Mouse (Mus musculus) layer of hippocampus, postnatal 10 days (tissue): ENCODE measurements at regions not wholly inside any gene's neighbourhood (a gene's known extent, or its start where the extent isn't known, plus 50 kb on each side); places are given as distances from the start of the nearest gene placed in this dataset.

Source experiments
- DNase-seq, 2 experiments: peaks; one replicate each; pipeline ENCODE4 v3.0.0; 2021; ENCODE audit warnings: low spot score in 2 of 2

DNA sequence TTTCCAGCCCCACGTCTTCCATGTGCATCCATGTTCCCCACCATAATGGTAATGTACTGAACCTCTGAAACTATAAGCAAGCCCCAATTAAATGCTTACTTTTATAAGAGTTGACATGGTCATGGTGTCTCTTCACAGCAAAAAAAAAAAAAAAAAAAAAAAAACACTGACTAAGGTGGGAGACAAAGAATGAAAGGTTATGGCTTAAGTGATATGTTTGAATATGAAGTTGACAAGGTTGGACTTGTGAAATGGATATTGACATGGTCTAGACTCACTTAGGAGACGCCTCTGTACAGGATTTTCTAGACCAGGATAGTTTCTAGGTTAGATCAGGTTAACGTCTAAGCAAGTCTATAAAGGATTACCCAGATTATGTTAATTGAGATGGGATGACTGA is 473.2 kb upstream of the Nrp1 start:
- DNase-seq = no peak

DNA sequence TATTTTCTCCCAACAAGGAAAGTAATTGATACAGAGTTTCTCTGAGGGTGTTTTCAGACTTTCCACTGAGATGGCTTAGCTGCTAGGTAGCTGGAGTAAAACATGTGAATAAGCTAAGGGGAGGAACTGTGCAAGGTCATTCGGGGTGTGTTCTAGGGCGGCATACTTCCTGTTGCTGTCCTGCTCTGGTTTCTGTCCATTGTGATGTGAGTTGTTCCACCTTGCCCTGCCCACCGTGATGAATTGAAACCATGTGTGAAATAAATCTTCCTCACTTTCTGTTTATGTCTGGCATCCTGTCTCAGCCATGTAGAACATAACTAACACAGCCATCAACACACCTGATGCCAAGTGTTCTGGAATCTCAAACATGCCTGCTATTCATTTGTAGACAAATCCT is 472.6 kb upstream of the Nrp1 start:
- no peak for DNase-seq

DNA sequence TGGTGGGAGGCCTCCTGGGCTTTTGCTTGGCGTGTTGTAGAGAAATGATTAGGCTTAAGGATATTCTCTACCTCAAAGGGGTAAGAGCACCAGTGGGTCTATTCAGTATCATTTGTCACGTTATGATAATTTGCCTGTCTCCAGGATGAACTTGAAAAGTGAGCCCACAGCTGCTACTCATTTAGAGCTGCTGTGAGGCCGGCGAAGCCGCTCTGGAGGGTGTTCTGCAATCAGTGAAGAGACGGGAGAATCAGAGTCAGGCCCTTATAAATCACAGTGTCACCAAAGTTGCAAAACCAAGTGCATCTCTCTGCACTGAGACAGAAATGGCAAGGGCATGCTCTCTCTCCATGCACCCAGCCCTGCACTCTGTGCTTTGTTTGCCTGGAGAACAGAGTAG is 467.7 kb upstream of the Nrp1 start:
- DNase-seq = no peak

DNA sequence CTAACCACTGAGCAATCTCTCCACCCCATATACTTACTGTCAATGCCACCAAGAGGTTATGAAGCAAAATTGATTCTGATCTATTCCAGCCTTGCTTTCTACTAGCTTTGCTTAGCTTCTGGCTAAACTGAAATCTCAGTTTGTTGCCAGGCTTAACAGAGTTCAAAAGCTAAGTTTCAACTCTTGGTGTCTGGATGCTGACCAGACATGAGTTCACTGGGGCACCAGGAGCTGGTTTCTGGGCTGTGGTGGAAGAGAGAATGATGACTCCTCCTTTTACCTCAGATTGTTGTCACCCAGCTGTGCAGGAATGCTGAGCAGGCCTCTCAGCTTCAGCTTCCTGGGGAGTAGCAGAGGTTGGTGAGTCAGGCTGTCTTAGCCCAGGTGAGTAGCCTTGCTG is 464.1 kb upstream of the Nrp1 start:
- no peak for DNase-seq

DNA sequence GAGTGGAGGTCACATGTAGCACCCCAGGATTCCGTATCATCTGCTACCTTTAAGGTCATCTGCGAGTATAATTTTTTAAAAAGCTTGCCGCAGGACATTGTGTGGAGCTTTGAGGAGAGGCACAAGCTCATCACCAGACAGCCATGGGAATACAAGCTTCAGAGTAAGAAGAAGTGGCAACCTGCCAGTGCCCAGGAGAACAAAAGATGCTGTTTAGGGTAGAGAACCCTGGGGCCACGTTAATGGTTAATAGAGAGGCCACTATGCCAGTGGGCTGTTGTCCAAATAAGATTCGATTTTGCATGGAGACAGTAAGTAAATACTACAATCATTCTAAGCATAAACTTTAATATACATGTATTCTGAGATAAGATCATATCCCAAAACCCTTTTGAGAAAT is 450.0 kb upstream of the Nrp1 start:
- DNase-seq = no peak

DNA sequence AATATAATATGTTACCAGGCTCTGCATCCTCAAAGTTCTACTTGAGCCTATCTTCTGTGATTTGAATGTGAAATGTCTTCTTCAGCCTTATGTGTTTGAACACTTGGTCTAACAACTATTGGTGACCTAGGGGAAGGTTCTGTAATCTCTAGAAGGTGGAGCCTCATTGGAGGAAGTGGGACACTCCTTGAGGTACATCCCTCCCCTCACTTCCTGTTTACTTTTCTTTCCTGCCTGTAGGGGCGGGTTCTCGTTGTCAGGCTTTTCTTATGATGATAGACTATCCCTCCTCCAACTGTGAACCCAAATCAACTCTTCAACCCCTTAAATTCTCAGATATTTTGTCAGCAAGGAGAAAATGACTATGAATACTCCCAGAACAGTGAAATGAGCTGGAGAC is 448.8 kb upstream of the Nrp1 start:
- DNase-seq = no peak

DNA sequence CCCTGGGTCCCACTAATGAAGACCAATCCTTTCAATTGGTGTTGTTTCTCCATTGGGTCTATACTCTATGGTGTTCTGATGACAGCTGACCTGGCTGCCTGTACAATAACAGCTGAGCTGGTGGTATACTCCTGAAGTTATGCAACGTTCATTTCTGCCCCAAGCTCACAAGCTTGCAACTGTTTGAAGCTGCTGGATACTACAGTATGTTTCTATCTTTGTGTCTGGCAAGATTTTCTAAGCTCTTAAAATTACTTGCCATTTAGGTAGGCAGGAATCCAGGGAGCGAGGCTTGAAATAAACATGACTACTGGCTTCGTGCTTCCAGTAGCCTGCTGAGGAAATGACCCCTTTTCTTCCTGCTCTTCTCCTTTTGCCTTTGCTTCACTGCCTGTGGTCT is 444.3 kb upstream of the Nrp1 start:
- no peak for DNase-seq

DNA sequence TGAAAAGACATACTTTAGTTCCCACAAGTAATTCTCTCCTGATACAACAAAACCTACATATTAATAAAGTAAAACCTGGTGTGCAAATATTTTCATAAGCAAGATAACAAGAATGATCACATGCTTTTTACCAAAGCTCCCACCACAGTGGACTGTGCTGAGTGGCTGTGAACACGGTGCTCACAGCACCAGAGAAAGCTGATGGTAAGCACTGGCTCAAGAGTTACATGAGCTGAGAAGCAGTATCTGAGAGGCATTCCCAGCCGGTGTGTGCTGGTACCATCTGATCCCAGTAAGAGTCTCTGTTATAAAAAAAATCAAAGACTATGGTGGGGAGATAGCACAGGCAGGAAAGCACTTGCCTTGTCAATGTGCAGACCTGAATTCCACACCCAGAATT is 443.5 kb upstream of the Nrp1 start:
- no peak for DNase-seq

DNA sequence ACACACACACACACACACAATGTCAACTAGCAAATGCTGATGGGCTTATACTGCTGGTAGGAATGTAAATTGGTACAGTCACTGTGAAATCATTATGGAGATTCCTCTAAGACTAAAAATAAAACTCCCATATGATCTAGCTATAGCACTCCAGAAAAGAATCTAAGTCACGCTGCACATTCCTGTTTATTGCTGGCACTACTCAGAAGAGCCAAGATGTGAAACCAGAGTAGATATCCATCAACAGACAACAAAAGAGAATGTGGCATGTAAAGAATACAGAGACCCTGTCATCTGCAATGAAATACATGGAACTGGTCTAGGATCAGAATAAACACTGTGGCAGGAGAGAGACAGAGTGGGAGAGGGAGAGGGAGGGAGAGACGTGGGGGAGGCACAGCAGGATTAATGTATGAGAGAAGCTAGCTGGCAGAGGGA is 442.8 kb upstream of the Nrp1 start:
- DNase-seq = no peak

DNA sequence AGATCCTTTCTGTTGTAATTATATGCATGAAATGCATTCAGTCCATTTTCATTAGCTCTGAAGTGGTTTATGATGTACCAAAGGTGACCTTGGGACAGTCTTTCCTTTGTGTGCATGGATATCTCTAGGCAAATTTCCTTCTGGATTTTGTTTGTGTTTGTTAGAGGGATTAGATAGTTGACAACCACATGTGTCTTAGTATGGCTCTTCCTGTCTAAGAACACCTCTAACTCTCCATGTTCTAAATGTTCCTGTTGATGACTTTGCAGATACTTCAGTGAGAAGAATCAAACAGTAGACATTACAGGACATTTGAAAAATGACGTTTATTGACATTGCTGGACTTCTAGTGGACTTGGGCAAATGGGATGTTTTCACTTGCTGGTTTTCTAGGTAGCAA is 436.5 kb upstream of the Nrp1 start:
- no peak for DNase-seq

DNA sequence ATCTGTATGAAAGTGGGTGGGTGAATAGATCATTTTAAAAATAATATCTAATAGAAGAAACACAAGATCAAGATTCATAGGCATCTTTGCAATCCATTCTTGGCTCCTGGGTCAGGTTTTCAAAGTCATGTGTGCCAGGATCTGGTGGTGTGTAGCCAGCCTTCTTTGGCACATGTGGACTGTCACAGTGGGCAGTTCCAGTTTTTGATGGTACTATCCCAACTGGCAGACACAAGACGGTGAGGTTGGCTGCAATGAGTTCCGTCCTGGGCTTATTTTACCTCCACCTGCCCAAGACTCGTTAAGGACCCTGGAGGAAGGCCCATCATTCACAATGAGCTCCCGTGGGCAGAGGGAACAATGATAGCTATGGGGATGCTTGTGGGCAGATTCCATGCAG is 435.1 kb upstream of the Nrp1 start:
- DNase-seq = no peak

DNA sequence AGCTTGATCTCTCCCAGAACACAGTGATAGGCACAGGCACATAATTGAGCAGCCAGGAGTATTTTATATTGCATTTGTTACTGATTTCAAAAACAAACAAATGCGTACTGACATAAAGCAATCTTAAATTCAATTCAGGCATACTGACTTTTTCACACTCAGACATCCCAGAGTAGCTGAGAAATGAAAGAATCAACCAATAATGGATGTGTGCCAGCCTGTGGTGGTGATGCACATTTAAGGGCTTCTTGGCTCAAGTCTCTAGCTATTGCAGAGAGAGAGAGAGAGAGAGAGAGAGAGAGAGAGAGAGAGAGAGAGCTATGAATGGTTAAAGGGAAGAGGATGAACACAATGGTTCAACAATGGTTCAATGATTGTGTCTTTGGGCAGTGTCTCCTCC is 426.1 kb upstream of the Nrp1 start:
- DNase-seq = no peak

DNA sequence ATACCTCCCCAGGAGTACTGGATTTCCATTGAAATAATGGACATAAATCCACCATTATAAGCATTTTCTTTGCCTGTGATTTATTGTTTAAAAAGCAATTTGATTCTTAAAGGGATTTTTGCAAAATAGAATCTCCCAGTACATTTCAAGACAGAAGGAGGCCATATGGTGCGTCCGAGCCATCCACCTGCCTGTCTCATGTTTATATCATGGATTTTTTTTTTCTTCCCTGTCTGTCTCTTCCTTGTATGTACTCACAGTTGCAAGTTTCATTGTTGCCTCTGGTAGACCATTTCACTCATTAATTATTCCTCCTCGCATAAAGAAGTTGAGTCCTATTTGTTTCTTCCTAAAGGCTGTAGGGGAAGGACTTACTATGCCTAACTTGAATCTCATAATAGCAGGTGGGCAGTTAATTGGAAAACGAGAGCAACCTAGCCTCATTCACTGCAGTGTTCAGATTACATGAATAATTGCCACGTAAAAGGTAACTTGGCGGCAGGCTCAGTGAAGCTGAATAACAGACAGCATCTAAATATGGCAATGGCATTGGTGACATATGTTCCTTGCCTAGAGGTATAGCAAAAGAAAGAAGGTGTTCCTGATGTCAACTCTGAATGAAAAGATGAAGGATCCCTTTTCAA is 421.5 kb upstream of the Nrp1 start:
- no peak for DNase-seq

DNA sequence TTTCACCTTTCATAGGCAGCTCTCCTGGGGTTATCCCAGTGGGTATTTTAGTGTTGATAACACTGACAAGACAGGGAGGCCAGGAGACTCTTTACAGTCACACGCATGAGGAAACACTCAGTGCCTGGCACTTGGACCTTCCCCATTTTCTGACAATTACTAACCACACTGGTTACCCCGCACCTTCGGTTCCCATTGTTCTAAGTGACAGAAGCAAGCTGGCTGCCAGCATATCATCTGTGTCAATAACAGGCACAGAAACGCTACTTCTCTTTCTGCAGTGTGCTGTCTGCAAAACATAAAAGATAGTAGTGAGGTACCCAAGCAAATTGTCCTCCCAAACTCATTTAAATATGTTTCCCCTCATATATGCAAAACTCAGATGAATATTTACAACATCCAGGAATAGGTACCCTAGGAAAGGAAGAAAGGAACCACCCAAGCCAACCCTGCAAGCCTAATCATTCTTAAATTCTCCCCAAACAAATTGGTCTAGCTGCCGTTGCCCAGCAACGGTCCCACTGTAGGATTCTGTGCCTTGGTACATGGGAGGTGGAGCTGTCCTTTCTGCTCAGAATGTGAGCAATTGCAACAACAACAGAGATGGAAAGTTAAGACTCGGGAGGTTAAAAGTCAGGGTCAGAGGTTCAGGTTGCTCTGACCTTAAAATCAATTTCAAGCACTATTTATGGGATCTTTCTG is 419.0 kb upstream of the Nrp1 start:
- DNase-seq = peak; percentile 25 to 36

DNA sequence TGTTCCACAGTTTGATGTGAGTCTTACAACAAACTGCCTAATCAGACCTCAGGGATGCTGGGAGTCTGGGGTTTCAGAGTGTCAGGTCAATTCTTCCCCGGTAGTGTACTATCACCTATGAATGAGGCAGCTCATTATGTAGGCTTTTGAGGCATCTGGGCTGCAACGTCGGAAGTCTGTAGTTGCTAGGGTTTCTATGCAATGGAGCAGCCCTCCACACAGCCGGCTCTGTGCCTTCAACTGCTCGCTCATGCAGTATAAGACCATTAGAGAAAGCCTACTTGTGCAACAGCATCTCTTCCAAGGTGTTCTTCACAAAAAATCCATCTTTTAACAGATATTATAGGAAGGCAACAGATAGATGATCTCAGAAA is 418.4 kb upstream of the Nrp1 start:
- peak in 1 of 2 experiments; percentile 6 for DNase-seq

DNA sequence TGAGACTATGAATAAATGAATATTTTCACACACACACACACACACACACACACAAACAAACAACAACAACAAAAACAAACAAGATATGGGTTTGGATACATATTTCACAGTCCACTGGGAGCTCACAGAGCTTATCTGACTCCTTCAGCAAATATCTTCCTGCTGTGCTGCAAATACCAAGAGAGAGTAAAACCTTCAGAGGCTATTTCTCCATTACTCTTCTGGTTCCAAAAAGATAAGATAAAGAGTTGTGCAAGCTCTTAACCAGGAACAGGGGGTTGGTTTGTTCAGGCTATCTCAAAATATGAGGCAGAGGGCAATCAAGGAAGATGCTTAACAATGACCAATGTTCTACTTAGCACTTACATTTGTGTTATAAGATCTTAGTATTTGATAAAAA is 416.1 kb upstream of the Nrp1 start:
- DNase-seq = no peak

DNA sequence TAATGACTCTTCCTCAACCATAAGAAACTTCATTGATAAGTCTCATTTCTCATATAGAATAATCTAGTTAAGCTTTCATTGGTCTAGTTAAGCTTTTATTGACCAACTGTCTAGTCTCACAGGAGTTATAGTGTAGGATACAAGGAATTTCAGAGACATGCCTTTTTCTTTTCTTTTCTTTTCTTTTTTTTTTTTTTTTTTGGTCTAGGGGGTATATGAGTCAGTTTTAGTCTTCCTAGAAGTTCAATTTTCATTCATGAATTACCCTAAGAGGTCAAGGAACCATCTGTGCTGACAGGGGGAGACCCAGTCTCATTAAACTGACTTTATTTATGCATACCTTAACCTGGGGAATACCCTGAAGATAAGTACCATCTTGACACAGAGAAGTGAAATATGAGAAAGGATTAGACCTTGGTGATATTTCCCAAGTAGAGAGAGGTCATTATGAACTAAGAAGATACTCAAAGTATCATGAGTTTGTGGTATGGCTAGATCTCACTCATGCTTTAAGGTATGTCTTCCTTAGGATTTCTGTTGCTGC is 413.4 kb upstream of the Nrp1 start:
- no peak for DNase-seq

DNA sequence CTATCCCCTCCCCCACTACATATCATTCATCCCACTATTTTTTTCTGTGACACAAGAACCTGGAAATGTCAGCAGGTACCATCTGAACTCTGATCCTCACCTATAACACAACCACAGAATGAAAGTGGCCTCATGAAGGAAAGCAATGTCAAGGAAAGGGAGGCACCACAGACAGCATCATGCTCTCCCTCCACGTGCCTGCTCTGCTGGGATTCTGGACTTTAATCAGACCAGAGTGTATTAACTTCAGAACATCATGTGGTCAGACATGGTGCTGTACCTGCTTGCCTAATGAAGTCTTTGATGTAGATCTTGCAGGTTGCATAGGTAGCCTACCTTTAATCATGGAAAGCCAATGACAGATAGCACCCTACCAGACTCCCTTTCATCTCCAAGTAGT is 400.8 kb upstream of the Nrp1 start:
- DNase-seq = no peak

DNA sequence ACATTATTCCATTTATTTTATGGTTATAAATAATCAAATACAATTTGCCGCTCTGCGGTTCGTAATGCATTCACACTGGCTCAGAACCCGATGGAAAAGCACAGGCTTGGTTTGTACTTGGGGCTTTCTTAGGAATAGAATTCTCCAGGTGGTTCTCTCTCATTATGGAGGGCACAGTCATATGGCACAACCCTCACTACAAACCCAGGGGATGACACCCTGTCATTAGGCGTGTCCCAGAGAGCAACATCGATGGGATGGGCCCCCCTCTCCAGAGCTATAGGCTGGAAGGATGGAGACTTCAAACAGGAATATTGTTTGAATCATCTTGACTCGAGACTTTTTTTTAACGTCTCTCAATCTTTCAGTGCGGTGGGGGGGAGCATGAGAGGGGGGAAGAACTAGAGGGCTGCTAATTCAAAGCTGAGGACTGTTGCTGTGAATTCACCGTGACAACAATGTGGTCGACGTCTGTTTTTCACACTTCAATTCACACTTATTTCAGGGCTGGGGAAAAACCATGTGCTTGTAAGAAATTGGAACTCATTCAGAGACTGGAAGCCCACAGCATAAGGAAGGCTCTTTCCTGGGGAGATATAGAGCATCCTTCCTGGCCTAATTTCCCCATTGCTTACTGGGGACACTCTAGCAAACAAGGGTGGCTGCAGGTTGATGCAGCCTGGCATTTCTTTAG is 399.9 kb upstream of the Nrp1 start:
- DNase-seq = no peak

DNA sequence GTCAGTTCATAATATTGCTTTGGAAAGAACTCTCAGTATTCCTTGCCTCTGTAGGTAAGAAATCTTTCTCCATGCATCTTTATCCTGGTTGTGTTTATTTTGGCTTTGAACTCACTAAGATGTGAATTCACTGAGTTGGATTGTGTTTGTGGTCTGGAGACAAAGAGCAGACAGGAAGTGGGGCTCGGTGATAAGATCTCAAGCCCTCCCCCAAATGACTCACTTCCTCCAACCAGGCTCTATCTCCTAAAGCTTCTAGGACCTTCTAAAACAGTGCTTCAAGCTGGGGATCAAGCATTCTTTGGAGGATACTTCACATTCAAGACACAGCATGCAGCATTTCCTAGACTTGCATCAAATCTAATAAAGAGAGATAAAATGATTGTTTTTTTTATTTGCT is 395.5 kb upstream of the Nrp1 start:
- DNase-seq = no peak

DNA sequence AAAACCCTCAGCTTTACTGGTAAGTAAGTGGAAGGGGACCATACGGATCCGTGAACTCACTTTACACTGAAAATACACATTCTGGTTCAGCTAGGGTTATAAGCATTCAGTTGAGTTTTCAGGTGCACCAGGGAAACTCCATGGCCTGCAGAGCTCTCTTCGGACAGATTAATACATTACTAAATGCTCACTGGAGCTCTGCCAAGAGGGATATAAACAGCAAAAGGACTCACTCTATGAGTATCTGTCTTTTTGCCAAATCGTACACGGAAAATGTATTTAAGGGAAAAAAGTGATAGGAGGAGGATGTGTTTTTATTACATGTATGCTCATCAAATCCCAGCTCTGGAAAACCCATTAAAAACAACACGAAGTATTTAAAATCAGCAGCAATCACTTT is 394.8 kb upstream of the Nrp1 start:
- DNase-seq = no peak

DNA sequence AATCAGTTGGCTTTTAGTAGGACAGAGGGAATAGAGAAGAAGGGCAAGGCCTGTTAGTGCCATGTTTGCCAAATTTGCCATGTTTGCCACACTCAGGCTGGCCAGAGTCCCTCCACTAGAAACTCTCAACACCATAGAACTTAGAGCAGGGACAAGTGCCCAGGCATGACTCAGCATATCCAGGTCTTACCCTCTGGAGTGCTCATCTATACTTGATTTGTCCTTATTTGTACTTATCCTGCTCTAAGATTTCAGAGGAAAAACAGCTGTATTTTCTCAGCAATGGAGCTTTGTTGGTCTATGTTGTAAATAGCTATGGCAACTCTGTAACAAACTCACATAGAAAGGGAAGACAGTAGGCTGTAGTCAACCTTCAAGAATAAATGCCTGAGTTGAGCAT is 393.6 kb upstream of the Nrp1 start:
- DNase-seq = no peak

DNA sequence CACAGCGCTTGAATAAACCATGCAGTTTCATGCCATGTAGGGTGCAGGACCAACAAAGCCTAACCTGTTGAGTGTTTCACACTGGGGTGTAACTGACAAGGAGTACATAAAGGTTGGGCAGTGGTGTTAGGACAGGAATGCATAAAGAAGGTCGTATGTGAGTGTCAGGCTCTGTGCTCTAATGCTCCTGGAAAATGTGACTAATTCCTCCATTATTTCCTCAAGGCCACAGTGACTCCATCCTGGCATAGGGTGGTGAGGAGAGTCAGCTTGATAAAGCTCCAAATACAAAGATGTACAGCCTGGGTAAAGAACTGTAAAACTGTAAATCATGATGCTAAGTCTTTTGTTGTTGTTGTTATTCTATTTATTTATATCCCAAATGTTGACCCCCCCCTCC is 393.1 kb upstream of the Nrp1 start:
- DNase-seq = no peak
